Mouse (Mus musculus) kidney, embryonic 16.5 days (tissue): ENCODE measurements at regions not wholly inside any gene's neighbourhood (a gene's known extent, or its start where the extent isn't known, plus 50 kb on each side); places are given as distances from the start of the nearest gene placed in this dataset.

Experiments used
- ATAC-seq: fragments of 200-750 bp; cut with Nextera tagmentation; 2 replicates; pipeline ENCODE4 v1.8.0; 2017; ENCODE audit warnings: moderate TSS enrichment; ENCODE audit not compliant: low FRiP score, low TSS enrichment
- H3K27ac ChIP-seq: fragments of 300-500 bp; sonication (generic); 2 replicates; pipeline ENCODE4 v1.5.1; 2014; ENCODE audit warnings: low read length
- H3K27me3 ChIP-seq: fragments of 300-500 bp; sonication (generic); 2 replicates; pipeline ENCODE4 v1.6.1; 2014; ENCODE audit warnings: low read length, control low read depth, mixed read lengths; ENCODE audit not compliant: insufficient read depth
- H3K36me3 ChIP-seq: fragments of 300-500 bp; sonication (generic); 2 replicates; pipeline ENCODE4 v1.6.1; 2014; ENCODE audit warnings: low read length, control low read depth, mixed read lengths; ENCODE audit not compliant: insufficient read depth
- H3K4me1 ChIP-seq: fragments of 300-500 bp; sonication (generic); 2 replicates; pipeline ENCODE4 v1.6.1; 2014; ENCODE audit warnings: low read length, control low read depth, mixed read lengths; ENCODE audit not compliant: insufficient read depth
- H3K4me2 ChIP-seq: fragments of 300-500 bp; sonication (generic); replicated peaks from 2 replicates; pipeline ENCODE4 v1.6.1; 2014; ENCODE audit warnings: low read depth, low read length
- H3K4me3 ChIP-seq: fragments of 300-500 bp; sonication (generic); 2 replicates; pipeline ENCODE4 v1.5.1; 2014; ENCODE audit warnings: mild to moderate bottlenecking, low read length
- H3K9ac ChIP-seq: fragments of 300-500 bp; sonication (generic); replicated peaks from 2 replicates; pipeline ENCODE4 v1.6.1; 2014; ENCODE audit warnings: low read length
- H3K9me3 ChIP-seq: fragments of 300-500 bp; sonication (generic); 2 replicates; pipeline ENCODE4 v1.6.1; 2016; ENCODE audit warnings: low read length, control low read depth
- WGBS: fragments of 180-500 bp; shearing (Covaris S2); extraction: QIAGEN DNeasy Blood & Tissue Kit; methylation state at CpG from one replicate; pipeline ENCODE4 v1.1.7; 2014; 5-methylcytosine and 5-hydroxymethylcytosine counted together

- no peaks in the 10 kb centered on the region for H3K36me3 ChIP-seq
Observed at GRCm38 (mm10) chr11:38886466-38886865, 1650.7 kb upstream of the Tenm2 start.

GRCm38 (mm10) chr11:38861622-38862345 is 1626.0 kb upstream of the Tenm2 start:
- Histone ChIP-seq H3K9me3 (no peaks in the 10 kb centered on the region), H3K4me3 (no peak overlapping the region), H3K27me3 (no peaks in the 10 kb centered on the region), H3K4me2 (no peak overlapping the region), H3K27ac (no peak overlapping the region), H3K4me1 (no peaks in the 10 kb centered on the region), H3K36me3 (no peaks in the 10 kb centered on the region), H3K9ac (no peak overlapping the region)
- ATAC-seq = no peak
- 18% methylated on average over 9 of the region's 9 CpGs for WGBS

More at GRCm38 (mm10) chr11:38886466-38886865, 1650.7 kb upstream of the Tenm2 start:
- 60% methylated on average over 1 of the region's 1 CpGs for WGBS
- Histone ChIP-seq H3K4me1 (no peaks in the 10 kb centered on the region), H3K27ac (no peak overlapping the region), H3K9me3 (no peaks in the 10 kb centered on the region), H3K4me3 (no peak overlapping the region), H3K27me3 (no peaks in the 10 kb centered on the region), H3K4me2 (no peak overlapping the region), H3K9ac (no peak overlapping the region)
- ATAC-seq = no peak

- no peak overlapping the region for H3K4me3 ChIP-seq
- no peak overlapping the region for H3K27ac ChIP-seq
- ATAC-seq = peak; percentile 99
- H3K9ac ChIP-seq = no peak overlapping the region
- WGBS = 23% methylated on average over 9 of the region's 9 CpGs
- H3K36me3 ChIP-seq = no peaks in the 10 kb centered on the region
- H3K4me2 ChIP-seq = no peak overlapping the region
- H3K27me3 ChIP-seq = no peaks in the 10 kb centered on the region
- H3K4me1 ChIP-seq = no peaks in the 10 kb centered on the region
- H3K9me3 ChIP-seq = no peaks in the 10 kb centered on the region
Observed at GRCm38 (mm10) chr11:38856645-38857044, 1620.9 kb upstream of the Tenm2 start.

GRCm38 (mm10) chr11:38829148-38829547 is 1593.4 kb upstream of the Tenm2 start:
- no peaks in the 10 kb centered on the region for H3K4me1 ChIP-seq
- H3K27ac ChIP-seq = no peak overlapping the region
- no peaks in the 10 kb centered on the region for H3K27me3 ChIP-seq
- no peak for ATAC-seq
- no peak overlapping the region for H3K4me3 ChIP-seq
- H3K36me3 ChIP-seq = no peaks in the 10 kb centered on the region
- no peak overlapping the region for H3K4me2 ChIP-seq
- no peaks in the 10 kb centered on the region for H3K9me3 ChIP-seq
- H3K9ac ChIP-seq = no peak overlapping the region
- WGBS = 67% methylated on average over 5 of the region's 5 CpGs

- no peak overlapping the region for H3K4me3 ChIP-seq
- no peak overlapping the region for H3K9ac ChIP-seq
- no peak overlapping the region for H3K27ac ChIP-seq
- H3K36me3 ChIP-seq = no peaks in the 10 kb centered on the region
- no peaks in the 10 kb centered on the region for H3K27me3 ChIP-seq
- no peak for ATAC-seq
- H3K4me1 ChIP-seq = no peaks in the 10 kb centered on the region
- H3K9me3 ChIP-seq = no peaks in the 10 kb centered on the region
- 64% methylated on average over 2 of the region's 2 CpGs for WGBS
- no peak overlapping the region for H3K4me2 ChIP-seq
Observed at GRCm38 (mm10) chr11:38828375-38828774, 1592.6 kb upstream of the Tenm2 start.

- Histone ChIP-seq H3K4me3 (no peak overlapping the region), H3K9me3 (no peaks in the 10 kb centered on the region), H3K4me1 (no peaks in the 10 kb centered on the region), H3K27me3 (no peaks in the 10 kb centered on the region), H3K36me3 (no peaks in the 10 kb centered on the region), H3K4me2 (no peak overlapping the region), H3K9ac (no peak overlapping the region), H3K27ac (no peak overlapping the region)
- ATAC-seq = peak; percentile 69; the same call in 1 of the 2 replicates
- 59% methylated on average over 1 of the region's 1 CpGs for WGBS
Observed at GRCm38 (mm10) chr11:38825172-38825753, 1589.5 kb upstream of the Tenm2 start.

- no peak overlapping the region for H3K9ac ChIP-seq
- H3K4me1 ChIP-seq = no peaks in the 10 kb centered on the region
- no peak overlapping the region for H3K4me3 ChIP-seq
- ATAC-seq = no peak
- H3K27ac ChIP-seq = no peak overlapping the region
- no peaks in the 10 kb centered on the region for H3K36me3 ChIP-seq
- WGBS = 73% methylated on average over 3 of the region's 3 CpGs
- H3K27me3 ChIP-seq = no peaks in the 10 kb centered on the region
- H3K9me3 ChIP-seq = no peaks in the 10 kb centered on the region
- H3K4me2 ChIP-seq = no peak overlapping the region
Observed at GRCm38 (mm10) chr11:38818141-38818540, 1582.4 kb upstream of the Tenm2 start.

GRCm38 (mm10) chr11:38783548-38783947 is 1547.8 kb upstream of the Tenm2 start:
- WGBS = 78% methylated on average over 4 of the region's 4 CpGs
- no peaks in the 10 kb centered on the region for H3K9me3 ChIP-seq
- H3K4me2 ChIP-seq = no peak overlapping the region
- H3K4me3 ChIP-seq = no peak overlapping the region
- no peaks in the 10 kb centered on the region for H3K36me3 ChIP-seq
- H3K27ac ChIP-seq = no peak overlapping the region
- H3K4me1 ChIP-seq = no peaks in the 10 kb centered on the region
- no peaks in the 10 kb centered on the region for H3K27me3 ChIP-seq
- no peak for ATAC-seq
- H3K9ac ChIP-seq = no peak overlapping the region

GRCm38 (mm10) chr11:38779585-38779984 is 1543.8 kb upstream of the Tenm2 start:
- no peaks in the 10 kb centered on the region for H3K9me3 ChIP-seq
- ATAC-seq = no peak
- no peak overlapping the region for H3K27ac ChIP-seq
- no peaks in the 10 kb centered on the region for H3K4me1 ChIP-seq
- H3K4me3 ChIP-seq = no peak overlapping the region
- WGBS = 95% methylated on average over 1 of the region's 1 CpGs
- no peak overlapping the region for H3K9ac ChIP-seq
- H3K36me3 ChIP-seq = no peaks in the 10 kb centered on the region
- no peak overlapping the region for H3K4me2 ChIP-seq
- no peaks in the 10 kb centered on the region for H3K27me3 ChIP-seq

GRCm38 (mm10) chr11:38762241-38762640 is 1526.5 kb upstream of the Tenm2 start:
- WGBS = 77% methylated on average over 2 of the region's 2 CpGs
- no peaks in the 10 kb centered on the region for H3K9me3 ChIP-seq
- H3K9ac ChIP-seq = no peak overlapping the region
- H3K4me1 ChIP-seq = no peaks in the 10 kb centered on the region
- H3K36me3 ChIP-seq = no peaks in the 10 kb centered on the region
- H3K27me3 ChIP-seq = no peaks in the 10 kb centered on the region
- no peak overlapping the region for H3K27ac ChIP-seq
- no peak for ATAC-seq
- no peak overlapping the region for H3K4me2 ChIP-seq
- H3K4me3 ChIP-seq = no peak overlapping the region
